Mouse (Mus musculus): ENCODE results near the gene 9530002B09Rik. TPM values are rescaled to one million over a fixed set of nuclear protein-coding genes. Genes with fewer than 3 reads are reported as not detected.

Gene 9530002B09Rik
- not detected in 2 replicates for polyA plus RNA-seq (2012; ENCODE audit: low replicate concordance)

GRCm38 (mm10) chr4:122688975-122689374 is at the start of gene 9530002B09Rik:
Gene 9530002B09Rik (plus strand): TSS chr4:122689275.

Other genes with a start within 250 kb of the 9530002B09Rik start
- 2.8 and 4.1 TPM in 2 replicates for gene Ppt1, start 147.0 kb downstream of the 9530002B09Rik start, polyA plus RNA-seq (2012; ENCODE audit: low replicate concordance)
- 21.9 and 26.0 TPM in 2 replicates for gene Cap1, start 196.8 kb downstream of the 9530002B09Rik start, polyA plus RNA-seq (2012; ENCODE audit: low replicate concordance)

Data from leukemia stem cell, adult 10-12 weeks (primary cell).